Mouse (Mus musculus): ENCODE results near the gene Wdr18.
A peak's percentile ranks its signal among the peaks of the same experiment; 100 is the strongest.

Gene Wdr18

DNA sequence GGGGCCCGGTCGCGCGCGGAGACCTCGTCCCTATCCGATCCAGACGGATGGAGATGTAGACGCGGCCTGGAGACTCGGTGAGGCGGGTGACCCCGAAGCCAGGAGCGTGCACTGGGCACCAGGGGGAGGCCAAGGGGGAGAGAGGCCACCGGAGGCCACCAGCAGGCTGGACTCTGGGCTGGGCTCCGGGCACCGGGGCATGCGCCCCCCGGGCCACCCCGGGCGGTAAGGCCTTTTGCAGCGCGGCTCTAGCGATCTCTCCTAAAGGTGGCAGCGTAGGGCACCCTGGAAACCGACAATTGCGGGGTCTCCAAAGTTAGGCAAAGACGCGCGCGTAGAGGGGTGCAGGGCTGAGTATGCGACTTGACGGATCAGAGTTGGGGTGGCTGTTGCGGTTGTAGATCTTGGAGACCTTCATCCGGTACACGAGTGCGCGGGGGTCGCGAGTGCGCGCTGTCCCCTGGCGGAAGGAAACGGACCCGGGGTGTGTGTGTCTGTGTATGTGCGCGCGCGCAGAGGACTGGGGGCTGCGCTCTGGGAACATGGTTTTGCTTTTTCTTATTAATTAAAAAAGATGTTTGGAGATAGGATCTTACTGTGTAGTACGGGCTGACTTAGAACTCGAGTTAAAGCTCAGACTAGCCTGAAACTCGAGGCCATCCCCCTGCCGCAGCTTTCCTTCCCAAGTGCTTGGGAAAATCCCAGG, 32.5 kb upstream of the Wdr18 start:
- DNase-seq, result peak; percentile 53

DNA sequence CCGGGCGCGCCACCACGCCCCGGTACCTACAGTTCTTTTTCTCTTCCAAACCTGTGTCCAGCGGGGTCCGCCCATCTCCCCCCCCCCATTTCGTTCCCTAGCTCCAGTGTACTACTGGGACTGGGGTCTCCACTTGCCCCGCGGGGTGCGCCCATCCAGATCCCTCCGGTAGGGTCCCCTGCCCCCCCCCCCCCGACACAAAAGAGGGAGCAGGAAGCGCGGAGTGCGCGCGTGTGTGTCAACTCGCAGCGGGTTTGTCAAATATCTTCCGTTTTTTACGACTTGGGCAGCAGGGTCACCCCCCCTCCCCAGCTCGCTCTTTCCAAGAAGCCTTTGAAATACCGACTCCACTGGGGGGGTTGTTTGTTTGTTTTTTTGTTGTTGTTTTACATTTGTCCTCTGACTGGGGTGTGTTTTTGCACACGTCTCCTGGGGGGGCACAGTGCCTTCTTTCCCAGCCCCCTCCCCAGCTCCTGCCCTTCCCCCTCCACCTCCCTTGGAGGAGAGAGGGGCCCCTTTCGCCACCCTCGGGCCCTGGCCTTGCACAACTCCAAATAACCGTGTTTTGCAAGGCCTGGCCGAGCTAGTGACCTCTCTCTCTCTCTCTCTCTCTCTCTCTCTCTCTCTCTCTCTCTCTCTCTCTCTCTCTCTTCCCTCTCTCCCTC, 31.8 kb upstream of the Wdr18 start:
- DNase-seq, result no peak

DNA sequence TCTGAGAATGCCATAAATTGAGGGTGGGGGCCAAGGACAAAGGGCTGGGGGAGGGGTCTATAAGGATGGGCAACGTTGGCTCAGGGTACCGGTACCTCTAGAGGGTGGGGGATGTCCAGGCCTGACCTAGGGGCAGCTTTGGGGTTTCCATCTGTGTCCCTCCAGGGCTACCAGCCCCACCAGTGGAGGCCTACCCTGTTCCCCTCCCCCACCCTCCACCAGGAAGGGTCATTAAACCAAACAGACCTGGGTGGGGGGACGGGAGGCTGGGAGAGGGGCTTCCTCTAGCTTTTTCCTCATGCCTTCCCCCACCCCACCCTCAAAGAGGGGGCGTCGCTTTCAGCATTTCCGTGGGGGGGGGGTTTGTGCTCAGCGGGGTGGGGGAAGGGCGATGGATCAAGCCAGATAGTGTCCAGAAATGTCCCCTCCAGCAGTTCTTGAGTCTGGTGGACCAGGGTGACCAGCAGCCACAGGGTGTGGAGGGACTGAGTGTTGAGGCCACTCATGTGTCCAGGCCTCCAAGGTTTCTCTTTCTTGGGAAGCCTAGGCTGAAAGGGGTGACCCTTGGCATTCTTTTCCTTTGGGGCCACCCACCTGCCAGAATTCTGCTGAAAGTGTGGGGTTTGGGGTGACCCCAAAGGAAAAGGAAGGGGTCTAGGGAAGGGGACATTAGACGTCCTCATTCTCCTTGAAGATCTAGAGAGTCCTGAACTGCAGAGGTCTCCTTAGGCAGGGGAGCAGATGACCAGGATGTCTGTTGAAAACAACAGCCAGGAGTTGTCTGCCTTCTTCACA, 30.8 kb upstream of the Wdr18 start:
- no peak for DNase-seq

DNA sequence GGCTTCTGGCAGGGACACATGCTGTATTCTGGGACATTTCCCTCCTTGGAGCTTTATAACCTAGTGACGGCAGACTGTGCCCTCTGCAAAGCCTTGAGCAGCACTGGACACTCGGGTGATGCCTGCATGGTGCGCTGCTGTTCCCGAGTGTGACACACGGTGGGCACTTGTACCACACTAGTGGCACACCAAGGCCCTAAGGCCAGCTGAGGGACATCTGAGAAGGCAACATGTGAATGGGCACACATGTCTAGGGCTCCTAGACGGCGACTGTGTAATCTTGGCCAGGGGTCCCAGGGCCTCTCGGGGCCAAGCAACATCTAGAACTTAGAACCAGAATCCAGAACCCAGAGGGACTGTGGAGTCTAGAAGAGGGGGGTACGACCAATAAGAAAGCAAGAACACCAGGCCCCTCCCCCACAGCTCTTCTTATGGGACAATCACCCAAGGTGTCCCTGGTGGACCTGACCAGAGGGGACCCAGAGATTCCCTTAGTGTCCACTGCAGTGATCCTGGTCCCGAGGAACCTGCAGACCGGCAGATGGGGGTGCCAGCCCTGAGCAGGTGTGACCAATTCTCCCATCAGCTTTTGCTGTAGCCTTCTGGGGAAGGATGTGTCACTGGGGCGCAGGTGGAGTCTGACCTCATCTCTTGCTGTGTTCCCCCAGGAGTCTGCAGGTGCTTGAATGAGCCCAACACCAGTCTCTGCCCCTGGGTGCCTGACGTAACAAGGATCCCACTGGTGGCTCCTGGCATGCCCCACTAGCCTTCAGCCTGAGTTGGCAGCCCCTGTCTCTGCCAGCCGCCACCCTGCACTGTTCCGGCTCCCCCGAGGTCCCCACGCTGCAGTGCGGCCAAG, 29.8 kb upstream of the Wdr18 start:
- no peak for DNase-seq

DNA sequence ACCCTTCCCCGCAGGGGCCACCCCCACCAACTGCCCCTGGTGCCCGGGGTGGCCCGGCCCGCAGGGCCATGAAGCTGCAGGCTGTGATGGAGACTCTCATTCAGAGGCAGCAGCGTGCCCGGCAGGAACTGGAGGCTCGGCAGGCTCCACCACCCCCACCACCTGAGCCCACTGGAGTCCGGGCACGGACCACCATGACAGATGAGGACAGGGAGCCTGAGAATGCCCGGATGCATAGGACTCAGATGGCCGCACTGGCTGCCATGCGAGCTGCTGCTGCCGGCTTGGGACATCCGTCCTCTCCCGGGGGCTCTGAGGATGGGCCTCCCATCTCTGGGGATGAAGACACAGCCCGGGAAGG, 29.1 kb upstream of the Wdr18 start:
- no peak for DNase-seq

DNA sequence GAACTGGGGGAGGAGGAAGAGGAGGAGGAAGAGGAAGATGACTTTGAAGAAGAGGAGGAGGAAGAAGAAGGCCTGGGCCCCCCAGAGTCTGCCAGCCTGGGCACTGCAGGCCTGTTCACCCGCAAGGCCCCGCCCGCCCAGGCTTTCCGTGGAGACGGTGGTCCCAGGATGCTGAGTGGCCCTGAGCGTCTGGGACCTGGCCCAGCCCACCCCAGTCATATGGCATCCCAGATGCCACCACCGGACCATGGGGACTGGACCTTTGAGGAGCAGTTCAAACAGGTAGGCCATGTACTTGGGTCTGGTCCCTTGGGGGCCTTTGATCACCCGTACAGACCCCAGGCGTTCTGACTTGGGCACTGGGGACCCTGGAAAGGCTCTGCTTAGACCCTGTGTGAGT, 28.2 kb upstream of the Wdr18 start:
- DNase-seq, result no peak

DNA sequence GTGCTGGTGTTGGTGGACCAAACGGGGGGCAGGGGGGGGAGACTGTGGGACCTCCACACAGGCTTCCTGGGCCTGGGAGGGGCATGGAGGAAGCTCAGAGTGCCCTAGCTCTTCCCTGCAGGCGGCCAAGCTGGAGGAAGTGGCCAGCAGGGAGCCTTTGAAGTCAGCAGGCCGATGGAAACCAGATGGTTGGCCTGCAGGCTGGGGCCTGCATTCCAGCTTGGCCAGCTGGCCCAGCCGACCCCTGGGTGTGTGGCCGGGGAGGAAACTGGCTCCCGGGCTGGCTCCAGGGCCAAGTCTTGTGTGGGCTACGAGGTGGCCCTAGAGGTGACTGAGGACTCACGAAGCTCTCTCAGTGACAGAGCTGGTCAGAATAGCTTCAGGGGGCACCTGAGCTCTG, 27.2 kb upstream of the Wdr18 start:
- DNase-seq, result peak; percentile 35

DNA sequence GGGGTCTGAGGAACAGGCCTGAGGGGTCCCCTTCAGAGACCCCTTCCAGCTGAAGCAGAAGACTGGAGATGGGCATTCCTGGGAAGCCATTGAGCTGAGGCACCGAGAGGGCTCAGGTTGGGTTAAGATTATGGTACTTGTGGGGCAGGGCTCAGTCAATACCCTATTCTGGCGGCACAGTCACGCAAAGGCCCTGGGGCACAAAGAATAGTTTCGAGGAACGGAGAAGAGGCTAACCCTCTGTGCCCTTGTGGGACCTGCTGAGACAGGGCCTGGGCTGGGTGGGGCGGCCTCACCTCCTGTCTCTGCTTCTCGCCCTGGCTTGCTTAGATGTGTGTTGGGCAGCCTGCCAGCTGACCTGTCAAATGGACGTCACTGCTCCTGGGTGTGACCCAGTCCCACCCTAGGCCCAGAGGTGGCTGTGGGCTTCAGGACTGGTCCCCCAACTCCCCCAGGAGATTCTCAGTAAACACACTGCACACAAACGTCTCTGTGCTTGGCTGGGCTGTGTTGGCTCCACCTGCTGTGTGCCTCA, 26.7 kb upstream of the Wdr18 start:
- DNase-seq, result no peak

DNA sequence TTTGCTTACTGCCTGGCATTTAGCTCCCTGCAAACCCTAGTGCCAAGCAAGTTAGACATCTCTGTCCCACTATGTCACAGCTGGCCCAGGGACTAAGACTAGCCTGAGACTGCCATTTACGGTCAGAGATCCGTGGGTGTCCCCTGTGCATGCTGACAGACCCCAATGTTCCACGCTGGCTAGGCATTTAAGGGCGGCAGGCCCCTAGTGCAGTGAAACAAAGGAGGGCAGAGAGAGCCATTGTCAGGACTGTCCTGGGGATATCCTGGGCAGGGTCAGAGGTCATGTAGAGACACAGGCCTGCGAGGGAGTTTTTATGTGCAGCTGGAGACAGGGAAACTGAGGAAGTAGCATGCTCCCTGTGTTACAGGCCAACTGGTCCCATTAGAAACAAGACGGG, 26.1 kb upstream of the Wdr18 start:
- DNase-seq, result no peak

DNA sequence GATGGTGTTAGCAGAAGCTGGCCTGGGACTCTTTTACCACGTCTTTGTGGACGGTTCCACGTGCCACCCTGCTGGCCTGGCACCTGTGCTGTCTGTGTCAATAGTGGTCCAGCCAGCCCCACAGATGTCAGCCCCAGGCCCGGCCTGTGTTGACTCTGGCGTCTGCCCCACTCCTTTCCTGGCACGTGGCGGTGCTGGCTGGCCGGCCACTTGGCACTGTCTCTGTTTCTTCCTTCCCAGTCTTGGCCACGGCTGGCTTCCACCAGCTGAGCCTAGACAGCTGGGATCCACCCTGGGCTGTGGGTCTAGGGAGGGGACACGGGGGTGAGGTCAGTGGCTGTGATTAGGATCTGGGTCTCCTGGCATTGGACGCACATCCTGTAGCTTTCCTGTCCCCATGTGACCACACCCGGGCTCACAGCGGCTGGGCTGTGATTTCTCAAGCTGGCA, 25.7 kb upstream of the Wdr18 start:
- DNase-seq, result peak; percentile 67

DNA sequence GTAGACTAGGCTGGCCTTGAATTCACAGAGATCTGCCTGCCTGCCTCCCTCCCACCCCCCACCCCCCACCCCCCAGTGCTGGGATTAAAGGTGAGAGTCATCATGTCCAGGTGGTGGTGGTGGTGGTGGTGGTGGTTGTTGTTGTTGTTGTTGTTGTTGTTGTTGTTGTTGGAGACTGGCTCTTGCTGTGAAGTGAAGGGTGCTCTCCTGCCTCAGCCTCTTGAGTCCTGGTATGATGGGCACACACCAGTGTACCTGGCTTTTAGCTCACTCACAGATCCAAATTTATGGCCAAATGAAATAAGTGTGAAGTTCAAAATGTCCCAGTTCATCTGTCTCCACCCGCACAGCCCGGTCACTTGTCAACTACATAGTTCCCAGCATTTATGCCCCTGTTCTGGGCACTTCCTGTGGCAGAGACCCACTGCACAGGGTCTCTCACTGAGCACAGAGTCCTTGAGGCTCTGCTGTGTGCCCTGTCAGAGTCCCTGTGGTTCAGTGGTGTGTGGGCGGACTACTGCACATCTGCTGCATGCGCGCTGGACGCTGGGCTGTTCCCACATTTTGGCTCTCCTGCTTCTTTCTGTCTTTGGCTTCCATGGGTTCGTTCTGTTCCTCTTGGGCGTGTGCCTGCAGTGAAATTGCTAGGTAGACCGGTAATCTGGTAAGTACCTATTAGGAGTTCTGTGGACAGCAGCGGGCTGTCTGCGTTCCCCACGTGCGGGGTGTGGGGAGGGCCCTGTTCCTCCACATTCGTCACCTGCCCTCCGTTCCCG, 25.0 kb upstream of the Wdr18 start:
- DNase-seq, result no peak

DNA sequence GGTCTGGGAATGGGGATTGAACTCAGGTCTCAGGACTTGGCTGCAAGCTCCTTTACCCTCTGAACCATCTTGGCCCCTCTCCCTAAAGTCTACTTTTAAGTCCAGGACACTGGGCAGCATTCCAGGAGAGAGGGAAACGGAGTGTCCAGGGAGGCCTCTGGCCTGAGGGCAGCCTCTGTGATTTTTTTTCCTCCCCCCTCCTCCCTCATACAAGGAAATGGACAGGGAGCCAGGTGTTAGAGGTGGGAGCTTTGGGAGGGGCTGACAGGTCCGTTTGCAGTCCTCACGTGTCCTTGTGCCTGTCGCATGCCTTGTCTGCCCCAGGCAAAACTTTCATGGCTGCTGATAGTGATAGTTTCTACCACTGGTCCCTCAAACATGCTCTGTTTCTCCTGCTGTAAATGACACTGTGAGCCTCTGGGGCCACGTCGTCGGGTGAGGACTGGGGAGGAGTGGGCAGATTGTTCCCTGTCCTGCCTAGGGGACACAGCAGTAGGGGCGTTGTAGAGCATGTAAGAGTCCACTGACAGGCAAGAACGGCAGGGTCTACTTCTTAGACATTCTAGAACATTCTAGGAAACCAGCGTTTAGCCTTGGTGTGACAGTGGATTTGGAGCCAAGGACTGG, 23.6 kb upstream of the Wdr18 start:
- no peak for DNase-seq

DNA sequence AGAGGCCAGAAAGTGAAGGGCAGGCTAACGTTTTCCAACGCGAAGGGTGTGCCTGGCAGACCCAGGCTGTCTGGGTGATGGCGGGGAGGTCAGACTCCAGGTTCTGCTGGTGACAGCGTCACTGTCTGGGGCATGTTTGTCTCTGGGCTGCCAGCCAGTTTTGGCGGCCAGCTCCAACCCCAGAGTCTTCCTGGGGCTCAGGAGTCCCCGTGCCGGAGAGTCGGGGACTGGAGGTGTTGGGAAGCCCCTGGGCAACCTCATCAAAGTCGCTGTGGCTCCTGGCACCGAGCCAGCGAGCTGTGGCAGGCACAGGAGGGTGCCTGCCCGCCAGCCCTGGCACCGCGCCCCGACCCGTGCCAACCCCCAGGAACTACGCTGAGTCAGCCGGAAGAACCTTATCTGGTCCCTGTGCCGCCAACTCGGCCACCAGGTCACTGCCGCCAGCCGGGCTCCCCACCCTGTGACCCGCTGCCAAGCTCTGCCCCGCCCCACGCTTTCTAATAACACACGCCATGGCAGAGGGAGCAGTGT, 23.0 kb upstream of the Wdr18 start:
- no peak for DNase-seq

DNA sequence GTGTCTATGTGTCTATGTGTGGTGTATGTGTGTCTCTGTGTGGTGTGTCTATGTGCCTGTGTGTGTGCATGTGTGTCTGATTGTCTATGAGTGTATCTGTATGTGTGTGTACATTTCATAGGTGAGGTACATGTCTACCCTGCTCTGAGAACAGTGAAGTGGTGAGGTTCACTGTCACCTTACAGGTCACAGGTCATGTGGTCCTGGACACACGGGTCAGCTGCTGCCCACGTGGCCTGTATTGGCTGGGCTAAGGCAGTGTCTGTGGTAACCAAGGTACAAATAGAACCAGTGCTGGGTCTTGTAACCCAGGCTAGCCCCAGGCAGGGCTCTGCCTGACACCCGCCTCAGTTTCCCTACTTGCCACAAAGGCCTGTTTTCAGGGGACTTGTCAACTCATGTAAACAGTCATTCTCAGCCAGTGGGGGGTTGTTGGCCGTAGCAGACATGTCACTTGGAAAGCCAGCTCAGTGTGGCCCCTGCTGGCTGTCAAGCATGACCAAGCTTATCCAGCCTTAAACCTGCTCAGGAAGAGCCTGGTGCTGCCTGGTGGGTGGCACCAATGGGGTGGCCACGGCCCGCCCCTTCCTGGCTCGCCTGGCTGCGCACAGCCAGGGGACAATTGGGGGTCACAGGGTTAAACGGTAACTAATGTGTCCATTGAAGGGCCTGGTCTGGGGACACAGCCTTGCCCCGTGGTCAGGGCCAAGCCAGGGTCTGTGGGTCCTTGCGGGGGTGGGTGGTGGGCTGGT, 22.0 kb upstream of the Wdr18 start:
- no peak for DNase-seq

DNA sequence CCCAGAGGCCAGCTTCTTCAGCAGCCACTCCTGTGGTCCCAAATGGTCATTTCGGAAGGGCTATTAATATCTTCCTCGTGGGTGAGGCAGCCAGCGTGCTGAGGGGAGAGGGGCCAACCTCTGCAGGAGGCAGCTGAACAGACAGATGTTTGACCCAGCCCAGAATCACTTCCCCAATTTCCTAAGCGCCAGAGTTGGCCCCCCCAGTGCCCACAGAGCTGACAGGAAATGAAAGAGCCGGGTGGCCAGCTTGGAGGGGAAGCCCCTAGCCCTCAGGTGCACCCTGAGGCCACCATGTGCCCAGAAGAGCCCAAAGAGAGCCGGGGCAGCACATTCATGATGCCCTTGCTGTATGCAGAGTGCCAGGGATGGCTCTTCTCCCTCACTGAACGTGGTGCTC, 19.2 kb upstream of the Wdr18 start:
- no peak for DNase-seq

DNA sequence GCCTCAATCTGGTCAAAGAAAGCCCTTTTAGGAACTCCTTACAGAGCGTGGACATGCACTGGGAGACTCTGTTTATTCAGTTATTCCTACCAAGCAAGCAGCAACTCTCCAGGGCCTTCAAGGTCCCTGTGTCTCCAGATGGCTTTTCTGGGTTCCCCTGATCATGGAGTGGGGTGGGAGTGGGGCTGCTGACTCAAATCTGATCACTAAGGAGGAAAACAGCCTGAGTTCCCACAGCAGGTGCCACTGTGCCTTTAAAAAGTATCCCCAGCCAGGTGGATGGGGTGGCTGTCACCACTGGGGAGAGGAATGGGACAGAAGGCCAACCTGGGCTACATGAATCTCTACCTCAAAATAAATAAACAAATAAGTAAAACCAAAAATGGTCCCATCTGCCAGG, 17.0 kb upstream of the Wdr18 start:
- no peak for DNase-seq

DNA sequence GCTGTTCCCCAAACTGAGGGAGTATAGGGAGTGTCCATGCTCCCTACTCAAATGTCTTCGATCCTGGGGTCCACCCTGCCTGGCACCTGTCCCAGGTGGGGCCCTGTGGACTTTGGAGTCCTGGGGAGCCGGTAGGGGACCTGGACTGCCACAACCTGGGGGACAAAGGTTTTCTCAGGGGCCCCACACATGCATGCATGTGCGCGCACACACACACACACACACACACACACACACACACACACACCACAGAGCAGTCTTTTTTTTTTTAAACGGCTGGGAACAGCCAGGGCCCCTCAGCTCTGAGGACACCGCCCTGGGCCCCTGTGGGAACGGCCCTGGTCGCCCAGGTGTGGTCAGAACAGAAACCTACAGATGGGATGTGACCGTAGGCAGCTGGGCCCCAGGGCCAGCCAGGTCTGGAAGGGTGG, 16.5 kb upstream of the Wdr18 start:
- no peak for DNase-seq

DNA sequence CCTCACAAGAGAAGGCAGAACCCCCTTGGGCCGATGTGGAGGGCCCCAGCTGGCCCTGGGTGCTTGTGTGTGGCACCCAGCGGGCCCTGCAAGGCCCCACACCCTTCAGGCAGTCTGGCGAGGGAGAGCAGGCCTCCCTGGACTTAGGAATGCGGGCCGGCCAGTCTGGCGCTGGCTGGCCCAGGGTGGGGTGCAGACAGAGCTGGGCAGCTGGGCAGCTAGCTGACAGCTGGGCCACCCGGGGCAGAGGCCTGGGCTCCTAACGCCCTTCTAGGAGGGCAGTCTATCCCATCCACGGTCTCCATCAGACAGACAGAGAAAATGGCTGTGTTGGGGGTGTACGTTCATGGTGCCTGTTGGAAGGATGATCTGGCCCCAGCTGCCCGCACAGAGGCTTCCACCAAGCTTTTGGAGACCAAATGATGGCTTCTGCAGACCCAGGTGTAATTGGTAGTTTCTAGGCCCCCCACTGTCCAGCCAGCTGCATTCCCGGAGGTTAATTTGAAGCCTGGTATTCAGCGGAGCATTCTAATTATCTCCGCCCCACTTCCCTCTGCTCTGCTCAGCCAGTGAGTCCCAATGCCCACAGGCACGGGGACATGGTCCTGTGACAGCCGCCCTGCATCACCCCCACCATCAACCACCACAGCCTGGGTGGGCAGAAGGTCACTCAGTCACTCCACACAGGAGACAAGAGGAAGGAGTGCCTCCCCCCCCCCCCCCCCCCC, 14.3 kb upstream of the Wdr18 start:
- no peak for DNase-seq

DNA sequence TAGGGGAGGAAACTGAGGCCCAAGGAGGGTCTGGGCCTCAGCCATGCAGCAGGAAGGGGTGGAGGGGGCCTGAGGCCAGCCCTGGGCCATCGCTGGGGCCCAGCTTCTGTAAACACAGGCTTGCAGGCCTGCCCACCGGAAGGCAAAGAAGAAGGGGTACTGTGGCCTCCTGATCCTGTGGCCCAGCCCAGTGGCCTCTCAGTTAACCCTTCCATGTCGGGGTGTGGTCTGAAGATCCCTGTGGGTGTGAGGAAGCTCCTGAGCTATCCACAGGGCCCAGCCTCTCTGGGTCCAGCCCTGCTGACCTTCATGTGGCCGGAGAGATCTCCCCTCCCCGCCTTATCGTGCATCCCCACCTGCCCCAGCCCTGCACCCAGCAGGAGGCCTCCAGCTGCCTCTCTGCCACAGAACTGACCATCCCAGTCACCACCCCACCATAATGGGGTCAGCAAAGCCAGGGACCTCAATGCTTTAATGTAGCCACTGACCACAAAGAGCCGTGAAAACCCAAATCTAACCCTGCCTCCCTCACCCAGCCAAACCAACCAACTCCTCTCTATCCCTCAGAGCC, 13.1 kb upstream of the Wdr18 start:
- DNase-seq, result no peak
